Mouse (Mus musculus) brain, embryonic 18.5 days (tissue): ENCODE results near the gene Htr5a.

Source experiments
- DNase-seq: peaks from one replicate; pipeline ENCODE4 v3.0.0-alpha.2; 2012; ENCODE audit warnings: low read depth, low spot score

Htr5a gene

DNA sequence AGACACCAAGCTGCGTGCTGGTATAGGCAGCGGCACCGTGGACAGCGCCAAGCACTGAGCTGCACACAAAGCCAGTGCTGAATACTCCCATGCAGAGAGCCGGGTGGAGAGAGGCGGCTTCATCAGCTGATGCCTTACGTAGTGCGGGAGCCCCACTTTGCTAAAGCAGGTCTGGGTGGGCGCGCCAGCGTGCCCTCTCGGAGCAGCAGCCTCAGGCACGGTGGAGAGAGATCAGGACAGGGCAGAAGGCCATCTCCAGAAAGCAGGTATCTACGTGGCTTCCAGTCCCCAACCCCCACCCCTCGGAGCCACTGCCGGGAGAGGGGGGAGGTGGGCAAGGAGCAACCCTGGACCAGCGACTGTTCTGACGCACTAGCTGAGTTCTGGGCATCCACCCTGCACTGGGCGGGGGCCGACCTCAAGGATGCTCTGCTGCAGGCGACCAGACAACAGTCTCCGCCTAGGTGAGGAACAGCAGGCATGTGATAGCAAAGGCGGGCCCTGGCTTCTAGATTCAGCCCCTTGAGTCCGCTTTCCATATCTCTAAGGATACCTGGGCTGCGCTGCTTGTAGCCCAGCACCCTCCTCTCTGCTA is at the start of gene Htr5a:
Gene Htr5a, plus strand, starts transcription at position 449 of the 595 bp plus-strand sequence.
- DNase-seq: no peak

- no peak for DNase-seq
Measured at GRCm38 (mm10) chr5:27792173-27792470, 49.8 kb upstream of the Htr5a start.

- DNase-seq: no peak
Measured at GRCm38 (mm10) chr5:27792531-27793205, 49.3 kb upstream of the Htr5a start.

DNA sequence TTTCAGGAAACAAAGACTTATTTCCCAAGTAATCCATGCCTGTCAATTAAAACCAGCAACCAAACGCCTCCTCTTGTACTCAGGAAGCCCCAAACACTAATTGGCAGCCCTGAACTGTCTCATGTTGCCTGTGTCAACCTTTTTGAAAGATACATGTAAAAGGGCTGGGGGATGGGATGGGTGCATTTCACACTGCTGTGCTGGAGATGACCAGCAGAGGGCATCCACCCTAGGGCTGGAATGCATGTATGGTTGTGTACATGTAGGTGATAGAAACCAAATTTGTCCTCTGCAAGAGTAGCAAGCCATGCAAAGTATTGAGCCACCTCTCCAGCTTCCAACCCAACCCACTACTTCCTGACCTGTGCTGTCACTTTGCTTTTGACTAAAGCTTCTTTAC is 48.0 kb upstream of the Htr5a start:
- DNase-seq: no peak

DNA sequence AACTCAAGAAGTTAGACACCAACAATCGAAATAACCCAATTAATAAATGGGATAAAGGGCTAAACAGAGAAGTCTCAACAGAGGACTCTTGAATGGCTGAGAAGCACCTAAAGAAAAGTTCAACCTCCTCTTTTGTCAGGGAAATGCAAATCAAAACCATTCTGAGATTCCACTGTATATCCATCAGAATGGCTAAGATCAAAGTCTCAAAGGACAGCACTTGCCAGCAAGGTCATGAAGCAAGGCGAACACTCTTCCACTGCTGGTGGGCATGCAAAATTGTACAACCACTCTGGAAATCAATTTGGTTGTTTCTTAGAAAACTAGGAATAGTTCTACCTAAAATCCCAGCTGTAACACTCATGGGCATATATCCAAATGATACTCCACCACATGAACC is 27.7 kb upstream of the Htr5a start:
- DNase-seq: no peak

GRCm38 (mm10) chr5:27818840-27819672 is 22.9 kb upstream of the Htr5a start:
- no peak for DNase-seq

DNA sequence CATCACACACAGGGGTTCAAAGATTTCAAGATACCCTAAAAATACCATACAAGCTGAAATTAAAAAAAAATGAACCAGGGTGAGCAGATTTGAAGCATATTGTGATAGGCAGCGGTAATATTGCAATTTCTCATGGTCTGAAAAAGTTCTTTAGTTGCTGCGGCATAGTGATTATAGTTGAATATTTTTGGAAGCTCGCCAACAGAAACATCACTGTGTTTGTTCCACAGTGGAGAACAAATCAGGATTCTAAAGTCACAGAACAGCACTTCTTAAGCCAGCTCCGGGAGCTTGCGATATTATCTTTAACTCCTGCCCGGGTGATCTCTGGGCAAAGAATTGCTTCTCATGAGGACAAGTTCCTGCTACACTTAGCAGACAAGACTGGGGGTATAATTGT is 20.8 kb upstream of the Htr5a start:
- no peak for DNase-seq

DNA sequence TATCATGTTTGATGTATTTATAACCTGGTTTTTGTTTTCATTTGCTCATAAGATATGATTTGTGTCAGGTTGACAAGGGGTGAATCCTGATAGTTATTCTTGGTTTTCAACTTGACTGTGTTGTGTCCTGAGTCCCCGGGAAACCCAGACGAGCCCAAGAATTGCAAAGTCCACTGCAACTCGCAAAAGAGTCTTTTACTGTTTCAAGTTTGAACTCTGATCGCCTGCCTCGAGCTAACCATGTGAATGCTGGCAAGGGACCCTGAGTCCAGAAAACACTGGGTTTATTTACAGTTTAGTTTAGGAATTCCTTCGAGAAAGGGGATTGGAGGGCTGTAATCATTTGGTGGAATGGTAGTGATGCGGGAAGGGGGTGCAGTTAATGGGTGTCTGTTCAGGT is 14.0 kb upstream of the Htr5a start:
- no peak for DNase-seq

GRCm38 (mm10) chr5:27835096-27835495 is 6.9 kb upstream of the Htr5a start:
- no peak for DNase-seq

DNA sequence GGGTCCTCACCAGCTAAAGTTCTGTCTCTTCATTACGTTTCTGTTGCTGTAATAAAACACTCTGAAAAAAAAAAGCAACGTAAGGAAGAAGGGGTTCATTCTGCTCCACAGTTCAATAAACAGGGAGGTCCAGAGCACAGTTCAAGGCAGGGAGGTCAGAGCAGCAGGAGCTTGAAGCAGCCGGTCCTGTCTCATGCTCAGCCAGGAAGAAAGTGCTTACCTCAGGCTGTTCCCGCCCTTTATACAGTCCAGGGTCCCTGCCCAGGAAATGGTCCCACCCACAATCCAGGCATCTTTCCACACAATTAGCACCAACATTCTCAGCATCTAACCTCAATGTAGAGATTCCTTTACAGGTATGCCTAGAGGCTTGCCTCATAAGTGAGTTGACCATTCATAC is 3.9 kb upstream of the Htr5a start:
- no peak for DNase-seq

DNA sequence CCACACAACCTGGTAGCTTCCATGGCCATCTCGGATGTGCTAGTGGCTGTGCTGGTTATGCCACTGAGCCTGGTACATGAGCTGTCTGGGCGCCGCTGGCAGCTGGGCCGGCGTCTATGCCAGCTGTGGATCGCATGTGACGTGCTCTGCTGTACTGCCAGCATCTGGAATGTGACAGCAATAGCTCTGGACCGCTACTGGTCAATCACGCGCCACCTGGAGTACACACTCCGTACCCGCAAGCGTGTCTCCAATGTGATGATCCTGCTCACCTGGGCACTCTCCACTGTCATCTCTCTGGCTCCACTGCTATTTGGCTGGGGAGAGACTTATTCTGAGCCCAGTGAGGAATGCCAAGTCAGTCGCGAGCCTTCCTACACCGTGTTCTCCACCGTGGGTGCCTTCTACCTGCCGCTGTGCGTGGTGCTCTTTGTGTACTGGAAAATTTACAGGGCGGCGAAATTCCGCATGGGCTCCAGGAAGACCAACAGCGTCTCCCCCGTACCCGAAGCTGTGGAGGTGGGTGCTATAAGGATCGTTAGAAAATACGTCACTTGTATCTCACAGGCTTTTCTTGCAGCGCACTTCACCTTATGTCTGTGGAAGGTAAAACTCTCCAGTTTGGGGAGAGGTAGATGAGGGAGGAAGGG is 847 bp downstream of the Htr5a start:
- no peak for DNase-seq

GRCm38 (mm10) chr5:27846979-27847378 is 5.0 kb downstream of the Htr5a start:
- DNase-seq: no peak

DNA sequence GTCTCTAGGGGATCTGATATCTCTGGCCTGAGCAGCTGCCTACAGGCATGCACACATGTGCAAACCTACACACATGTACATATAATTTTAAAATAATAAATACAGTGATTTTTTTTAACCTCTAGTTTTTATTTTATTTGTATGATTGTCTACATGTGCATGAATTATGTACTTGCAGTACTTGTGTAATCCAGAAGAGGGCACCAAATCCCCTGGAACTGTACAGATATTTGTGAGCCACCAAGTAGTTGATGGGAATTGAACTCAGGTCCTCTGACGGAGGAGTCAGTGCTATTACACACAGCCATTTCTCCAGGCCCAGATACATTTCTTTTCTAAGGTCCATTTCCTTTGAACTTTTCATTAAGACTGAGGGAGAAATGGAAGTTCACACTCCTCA is 12.3 kb downstream of the Htr5a start:
- no peak for DNase-seq

DNA sequence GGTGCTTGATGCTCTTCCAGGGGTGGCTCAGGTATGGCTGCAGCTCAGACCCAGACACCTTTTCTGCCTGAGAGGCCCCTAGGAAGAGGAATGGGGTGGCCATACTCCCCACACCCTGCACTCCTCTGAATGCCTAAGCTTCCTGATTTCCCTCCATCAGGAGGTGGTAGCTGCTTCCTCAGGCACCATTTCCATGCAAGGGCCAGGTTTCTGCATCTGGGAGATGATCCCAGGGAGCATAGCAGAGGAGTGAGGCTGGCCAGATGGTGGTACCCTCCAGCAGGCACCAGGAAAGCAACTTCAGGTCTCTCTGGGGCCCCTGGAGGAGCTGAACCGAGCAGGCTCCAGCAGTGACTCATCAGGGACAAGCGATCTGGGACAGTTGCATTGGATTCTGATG is 13.8 kb downstream of the Htr5a start:
- DNase-seq: no peak

GRCm38 (mm10) chr5:27873240-27874082 is 31.5 kb downstream of the Htr5a start:
- DNase-seq: peak; percentile 10

GRCm38 (mm10) chr5:27874211-27874610 is 32.3 kb downstream of the Htr5a start:
- DNase-seq: no peak

DNA sequence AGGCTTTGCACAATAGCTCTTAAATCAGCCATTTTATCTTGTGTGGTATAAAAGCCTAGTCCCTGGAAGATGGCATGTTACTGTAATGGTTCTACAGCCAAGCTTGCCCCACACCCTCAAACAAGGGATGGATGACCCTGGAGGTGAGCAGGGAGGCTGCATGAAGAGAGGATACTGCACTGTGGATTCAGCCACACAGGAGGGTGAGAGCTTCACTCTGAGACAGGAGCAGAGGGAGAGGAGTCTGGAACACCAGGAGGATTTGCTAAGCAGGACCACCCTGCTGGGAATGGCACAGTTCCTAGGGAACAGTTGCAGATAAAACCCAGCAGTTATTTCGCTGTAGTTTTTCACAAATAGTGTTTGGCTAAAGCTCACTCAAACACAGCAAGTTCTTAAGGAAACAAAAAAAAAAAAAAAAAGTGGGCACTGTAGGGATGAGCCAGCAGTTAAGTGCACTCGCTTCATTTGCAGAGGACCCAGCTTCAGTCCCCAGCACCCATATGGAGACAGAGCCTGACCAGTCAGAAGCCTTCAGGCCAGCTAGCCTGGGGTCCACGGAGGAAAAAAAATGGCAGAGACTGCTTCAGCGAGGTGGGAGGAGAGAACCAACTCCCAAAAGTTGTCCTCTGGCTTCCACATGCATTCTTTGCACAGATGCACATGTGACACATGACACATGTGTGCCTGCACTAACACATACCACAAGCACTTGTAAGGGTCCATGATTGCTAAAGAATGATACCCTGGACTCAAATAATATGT is 33.6 kb downstream of the Htr5a start:
- no peak for DNase-seq

- no peak for DNase-seq
Measured at GRCm38 (mm10) chr5:27878356-27878755, 36.4 kb downstream of the Htr5a start.

GRCm38 (mm10) chr5:27879726-27880125 is 37.8 kb downstream of the Htr5a start:
- no peak for DNase-seq

DNA sequence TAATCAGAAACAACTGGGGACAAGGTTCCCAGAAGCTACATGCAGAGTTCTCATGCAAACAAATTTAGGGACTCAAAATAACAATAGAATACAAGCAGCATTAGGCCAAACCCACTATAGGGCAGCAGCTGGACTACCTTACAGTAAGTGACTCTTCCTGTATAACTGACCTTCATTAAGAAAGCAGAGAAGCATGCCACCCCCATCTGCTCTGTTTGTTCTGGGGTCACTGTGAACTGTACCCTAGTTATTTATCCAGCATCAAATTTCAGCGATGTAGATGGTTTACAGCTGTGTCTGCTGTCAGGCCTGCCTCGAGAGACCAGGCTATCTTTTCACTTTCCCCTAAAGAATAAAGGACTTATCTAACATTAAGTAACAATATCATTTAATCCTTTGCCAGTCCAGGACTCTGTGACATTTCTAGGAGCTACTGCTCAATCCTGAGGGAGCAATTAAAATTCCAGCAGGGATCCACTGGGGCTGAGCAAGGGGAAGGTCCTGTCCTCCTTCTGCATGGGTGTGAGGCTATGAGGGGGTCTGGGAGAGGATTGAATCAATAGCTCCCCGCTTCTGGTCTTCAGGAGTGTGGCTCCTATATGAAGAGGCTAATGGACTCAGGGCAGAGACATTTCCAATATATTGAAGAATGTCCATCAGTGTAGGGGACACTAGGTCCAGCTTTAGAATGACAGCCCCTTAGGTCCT is 38.5 kb downstream of the Htr5a start:
- no peak for DNase-seq
